Mouse (Mus musculus) thymus, adult 2 months (tissue): ENCODE results near the gene Pi4ka. TPM values are rescaled to one million over a fixed set of nuclear protein-coding genes. Genes with fewer than 3 reads are reported as not detected.
"Not testable (repeated sequence)": the region's sequence is repeated elsewhere in the genome, so short reads cannot be mapped to it uniquely, and the experiment has no call there.

Experiments used
- DNase-seq: peaks from one replicate; pipeline ENCODE4 v3.0.0; 2021
- H3K27ac ChIP-seq: fragments of 200-500 bp; 2 replicates; pipeline ENCODE4 v1.5.1; 2012; ENCODE audit warnings: low read length, control low read depth; ENCODE audit not compliant: control insufficient read depth, insufficient read depth
- H3K27me3 ChIP-seq: fragments of 200-500 bp; 2 replicates; pipeline ENCODE4 v1.6.1; 2012; ENCODE audit warnings: mild to moderate bottlenecking, low read length, moderate library complexity, mixed read lengths; ENCODE audit not compliant: control insufficient read depth, insufficient read depth
- H3K36me3 ChIP-seq: fragments of 200-500 bp; 2 replicates; pipeline ENCODE4 v1.6.1; 2012; ENCODE audit warnings: mild to moderate bottlenecking, low read length, moderate library complexity; ENCODE audit not compliant: control insufficient read depth, insufficient read depth
- H3K4me1 ChIP-seq: fragments of 200-500 bp; replicated peaks from 2 replicates; pipeline ENCODE4 v1.6.1; 2012; ENCODE audit warnings: low read length; ENCODE audit not compliant: control insufficient read depth, insufficient read depth
- H3K4me3 ChIP-seq: fragments of 200-500 bp; 2 replicates; pipeline ENCODE4 v1.5.1; 2012; ENCODE audit warnings: mild to moderate bottlenecking, low read length, control low read depth, moderate library complexity; ENCODE audit not compliant: control insufficient read depth, insufficient read depth
- CTCF ChIP-seq: fragments of 200-500 bp; IDR thresholded peaks from 2 replicates; pipeline ENCODE4 v1.5.1; 2012; ENCODE audit warnings: mild to moderate bottlenecking, control low read depth, low read length, moderate library complexity, borderline replicate concordance; ENCODE audit not compliant: control insufficient read depth, poor library complexity, insufficient read depth; ENCODE audit errors: extremely low read depth
- POLR2A ChIP-seq: fragments of 200-500 bp; IDR thresholded peaks from 2 replicates; pipeline ENCODE4 v1.6.1; 2012; ENCODE audit warnings: mild to moderate bottlenecking, low read length, control low read depth, moderate library complexity; ENCODE audit not compliant: control insufficient read depth, poor library complexity, insufficient read depth; ENCODE audit errors: extremely low read depth
- WGBS: fragments of 180-500 bp; shearing (Covaris S2); methylation state at CpG from one replicate; pipeline ENCODE4 v1.1.7; 2018; 5-methylcytosine and 5-hydroxymethylcytosine counted together
- polyA plus RNA-seq: library from polyadenylated mRNA; depleted of rRNA; stranded (reverse); fragments of >200 nt; gene quantifications from 2 replicates; pipeline ENCODE4 v1.2.3, GENCODE M21; 2012; rRNA removed

Pi4ka gene
- polyA plus RNA-seq, 1 experiment = 78.4 TPM

GRCm38 (mm10) chr16:17233702-17234498 lies 172.2 kb downstream of the Pi4ka start:
- WGBS = under 1% methylated on average over 62 of the region's 62 CpGs
- TF ChIP-seq POLR2A (no peak), CTCF (no peak)
- H3K4me1 ChIP-seq = peaks cover 16% of the 10 kb centered on the region
- DNase-seq = peak; percentile 72
- H3K4me3 ChIP-seq = peak overlapping the region; percentile 62
- no peak overlapping the region for H3K27ac ChIP-seq
- no peaks in the 10 kb centered on the region for H3K27me3 ChIP-seq
- no peaks in the 10 kb centered on the region for H3K36me3 ChIP-seq

- DNase-seq = peak; percentile 92
- H3K4me3 ChIP-seq = peak within 1 kb of the TSS; percentile 62
- H3K4me1 ChIP-seq = peaks cover 16% of the 10 kb centered on the region
- H3K36me3 ChIP-seq = no peaks in the 10 kb centered on the region
- TF ChIP-seq CTCF = no peak
- peak; percentile 88 for TF ChIP-seq POLR2A
- H3K27ac ChIP-seq = no peak within 1 kb of the TSS
- 9% methylated on average over 59 of the region's 59 CpGs for WGBS
- H3K27me3 ChIP-seq = no peaks in the 10 kb centered on the region
Measured at GRCm38 (mm10) chr16:17232794-17233701, 173.1 kb downstream of the Pi4ka start, which contains the start of gene Hic2. Gene Hic2, plus strand, starts transcription at chr16:17233572.

GRCm38 (mm10) chr16:17231523-17231922 lies 174.6 kb downstream of the Pi4ka start:
- WGBS = 94% methylated on average over 2 of the region's 2 CpGs
- not testable (repeated sequence) for H3K36me3 ChIP-seq
- peaks cover 16% of the 10 kb centered on the region for H3K4me1 ChIP-seq

More at GRCm38 (mm10) chr16:17231523-17231922, 174.6 kb downstream of the Pi4ka start:
- H3K27ac ChIP-seq, H3K27me3 ChIP-seq, DNase-seq, H3K4me3 ChIP-seq: not testable (repeated sequence)

Other genes starting within 250 kb of the Pi4ka start
- 70.5 and 75.0 TPM in 2 replicates for gene Ube2l3, start 203.7 kb downstream of the Pi4ka start, polyA plus RNA-seq
- 0.41 and 0.51 TPM in 2 replicates for gene Rimbp3, start 197.7 kb downstream of the Pi4ka start, polyA plus RNA-seq
- 6.0 and 7.0 TPM in 2 replicates for gene Hic2, start 172.7 kb downstream of the Pi4ka start, polyA plus RNA-seq
- gene Tmem191c, start 130.2 kb downstream of the Pi4ka start, polyA plus RNA-seq = 63.6 and 72.6 TPM in 2 replicates
- gene Serpind1, start 74.9 kb downstream of the Pi4ka start, polyA plus RNA-seq = 0.16 and 0.69 TPM in 2 replicates
- 7.5 and 8.1 TPM in 2 replicates for gene Snap29, start 328 bp downstream of the Pi4ka start, polyA plus RNA-seq
- 147 and 200 TPM in 2 replicates for gene Crkl, start 45.7 kb upstream of the Pi4ka start, polyA plus RNA-seq
- 0.93 and 1.4 TPM in 2 replicates for gene Aifm3, start 83.3 kb upstream of the Pi4ka start, polyA plus RNA-seq
- 291 and 303 TPM in 2 replicates for gene Lztr1, start 102.4 kb upstream of the Pi4ka start, polyA plus RNA-seq
- 139 and 141 TPM in 2 replicates for gene Thap7, start 124.8 kb upstream of the Pi4ka start, polyA plus RNA-seq
- 0.10 and 0.11 TPM in 2 replicates for gene Lrrc74b, start 154.9 kb upstream of the Pi4ka start, polyA plus RNA-seq
- 1.6 and 1.8 TPM in 2 replicates for gene P2rx6, start 155.6 kb upstream of the Pi4ka start, polyA plus RNA-seq
- 5.0 and 6.5 TPM in 2 replicates for gene Slc7a4, start 176.9 kb upstream of the Pi4ka start, polyA plus RNA-seq
- gene Smpd4, start 213.0 kb upstream of the Pi4ka start, polyA plus RNA-seq = 134 and 144 TPM in 2 replicates
- gene Ccdc74a, start 240.2 kb upstream of the Pi4ka start, polyA plus RNA-seq = 0.50 and 0.61 TPM in 2 replicates